Mouse (Mus musculus) Patski (cell line): Measurements from ENCODE around the gene Spag7. TPM values are rescaled to one million over a fixed set of nuclear protein-coding genes. Genes with fewer than 3 reads are reported as not detected.
A peak's percentile ranks its signal among the peaks of the same experiment; 100 is the strongest.

ENCODE experiments used
- ATAC-seq: fragments of 100-300 bp; one replicate; pipeline ENCODE4 v1.8.0; 2021
- CTCF ChIA-PET: fragments of 350-600 bp; sonication (Branson Sonifier 250); formaldehyde crosslinking; loops from one replicate; lab custom pipeline; 2022; ENCODE audit warnings: inconsistent platforms; lab: Charles Lee
- POLR2A ChIA-PET: fragments of 350-600 bp; sonication (Branson Sonifier 250); formaldehyde crosslinking; loops from one replicate; lab custom pipeline; 2022; ENCODE audit warnings: antibody characterized with exemption, inconsistent platforms; lab: Charles Lee
- DNase-seq: peaks from one replicate; pipeline ENCODE4 v3.0.0-alpha.2; 2011; ENCODE audit warnings: low read depth, low spot score
- H3K27me3 ChIP-seq: fragments of 371-371 bp; one replicate; pipeline ENCODE4 v1.5.1; 2021
- CTCF ChIP-seq: fragments of 100-300 bp; IDR thresholded peaks from one replicate; pipeline ENCODE4 v1.5.1; 2021
- in situ Hi-C: fragments of 300-500 bp; cut with MboI; formaldehyde crosslinking; loops from 3 replicates; pipeline ENCODE4 v1.11.1; 2018; ENCODE audit warnings: low pct_unique_long_range_greater_than_20kb, mixed read lengths
- polyA plus RNA-seq: library from polyadenylated mRNA; unstranded; gene quantifications from one replicate; pipeline ENCODE4 v1.2.3, GENCODE M21; 2021

Gene Spag7
- polyA plus RNA-seq, 1 experiment from 2014 or later: 155 TPM

DNA sequence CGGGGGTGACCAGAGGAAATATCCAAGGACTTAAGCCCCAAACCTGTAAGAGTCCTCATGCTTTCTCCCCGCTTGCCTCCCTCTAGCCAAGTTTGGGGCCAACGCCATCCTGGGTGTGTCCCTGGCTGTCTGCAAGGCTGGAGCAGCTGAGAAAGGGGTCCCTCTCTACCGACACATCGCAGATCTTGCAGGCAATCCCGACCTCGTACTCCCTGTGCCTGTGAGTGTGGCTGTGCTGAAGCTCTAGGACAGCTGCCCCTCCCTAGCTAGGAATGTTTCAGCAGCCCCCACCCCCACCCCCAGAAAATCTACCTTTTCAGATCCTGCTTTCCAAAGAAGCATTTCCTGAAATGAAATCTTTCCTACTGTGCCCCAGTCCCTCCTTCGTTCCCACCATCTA, 10.3 kb downstream of the Spag7 start:
- POLR2A ChIA-PET: interaction anchor here (6.4 kb wide), 1 partner anchor 9 kb away, joined by 52 read pairs; the partner anchor contains the start of gene Spag7
- no peak for TF ChIP-seq CTCF
- CTCF ChIA-PET: interaction anchor here (1.5 kb wide), 1 partner anchor 9 kb away, joined by 4 read pairs; no protein-coding TSS in a partner anchor
- ATAC-seq (no peak), DNase-seq (no peak)
- no peaks in the 10 kb centered on the region for H3K27me3 ChIP-seq
- in situ Hi-C loops: no loop called here

DNA sequence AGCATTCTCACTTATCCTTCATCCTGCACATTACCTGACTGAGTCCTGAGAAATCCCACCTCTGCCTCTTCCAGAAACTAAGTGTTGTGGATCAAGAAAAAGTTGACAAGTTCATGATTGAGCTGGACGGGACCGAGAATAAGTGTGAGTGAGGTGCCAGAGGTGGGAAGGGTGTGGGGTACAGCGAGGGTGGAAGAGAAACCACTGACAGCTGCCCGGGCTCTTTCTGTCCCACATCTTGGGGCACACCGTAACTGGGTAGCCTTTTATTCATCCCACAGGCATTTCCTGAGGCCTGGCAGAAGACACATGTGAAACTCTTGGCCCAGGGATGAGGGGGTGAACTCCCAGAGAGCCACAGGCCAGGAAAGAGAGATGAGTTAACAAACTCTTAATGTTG, 10.7 kb downstream of the Spag7 start:
- no peak for TF ChIP-seq CTCF
- ChIA-PET POLR2A (interaction anchor here (6.4 kb wide), 1 partner anchor 9 kb away, joined by 52 read pairs; the partner anchor contains the start of gene Spag7), CTCF (no interaction called here)
- no peaks in the 10 kb centered on the region for H3K27me3 ChIP-seq
- DNase-seq: no peak
- ATAC-seq: no peak
- in situ Hi-C loops: no loop called here

DNA sequence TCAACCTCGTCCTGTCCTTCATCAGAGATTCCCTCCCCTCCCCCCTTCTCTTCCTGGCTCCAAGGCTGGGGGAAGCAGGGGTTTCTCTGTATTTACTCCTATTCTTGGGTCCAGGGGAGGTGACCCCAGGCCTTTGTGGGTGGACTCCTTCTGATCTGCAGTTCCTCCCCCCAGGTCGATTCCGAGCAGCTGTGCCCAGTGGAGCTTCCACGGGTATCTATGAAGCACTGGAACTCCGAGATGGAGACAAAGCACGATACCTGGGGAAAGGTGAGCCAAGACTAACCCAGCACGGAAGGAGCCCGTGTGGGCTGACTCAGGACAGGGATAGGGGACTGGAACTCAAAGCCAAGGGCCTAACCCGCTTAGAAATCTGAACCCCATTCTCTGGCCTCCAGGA, 11.2 kb downstream of the Spag7 start:
- no peak for ATAC-seq
- in situ Hi-C loops: no loop called here
- DNase-seq: no peak
- no peaks in the 10 kb centered on the region for H3K27me3 ChIP-seq
- POLR2A ChIA-PET: interaction anchor here (6.4 kb wide), 1 partner anchor 10 kb away, joined by 52 read pairs; the partner anchor contains the start of gene Spag7
- CTCF ChIA-PET: no interaction called here
- no peak for TF ChIP-seq CTCF

DNA sequence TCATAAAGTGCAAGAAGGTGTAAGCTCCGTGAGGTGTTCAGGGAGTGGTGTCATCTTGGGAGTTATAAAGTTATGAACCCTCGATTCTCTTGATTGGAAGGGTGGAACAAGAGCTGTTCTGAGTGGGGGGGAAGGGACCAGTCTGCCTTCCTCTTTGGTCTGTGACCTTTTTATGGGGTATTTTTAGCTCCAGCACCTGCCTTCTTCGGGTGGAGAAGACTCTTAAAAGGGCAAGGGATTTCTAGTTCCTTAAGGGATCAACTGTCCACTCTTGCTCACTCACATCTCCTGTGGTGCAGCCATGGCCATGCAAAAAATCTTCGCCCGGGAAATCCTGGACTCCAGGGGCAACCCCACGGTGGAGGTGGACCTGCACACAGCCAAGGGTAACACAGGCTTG, 11.6 kb downstream of the Spag7 start:
- H3K27me3 ChIP-seq: no peaks in the 10 kb centered on the region
- in situ Hi-C loops: no loop called here
- ChIA-PET POLR2A (interaction anchor here (6.4 kb wide), 1 partner anchor 10 kb away, joined by 52 read pairs; the partner anchor contains the start of gene Spag7), CTCF (interaction anchor here (2.0 kb wide), 1 partner anchor 8 kb away, joined by 7 read pairs; no protein-coding TSS in a partner anchor)
- TF ChIP-seq CTCF: no peak
- DNase-seq (no peak), ATAC-seq (no peak)

DNA sequence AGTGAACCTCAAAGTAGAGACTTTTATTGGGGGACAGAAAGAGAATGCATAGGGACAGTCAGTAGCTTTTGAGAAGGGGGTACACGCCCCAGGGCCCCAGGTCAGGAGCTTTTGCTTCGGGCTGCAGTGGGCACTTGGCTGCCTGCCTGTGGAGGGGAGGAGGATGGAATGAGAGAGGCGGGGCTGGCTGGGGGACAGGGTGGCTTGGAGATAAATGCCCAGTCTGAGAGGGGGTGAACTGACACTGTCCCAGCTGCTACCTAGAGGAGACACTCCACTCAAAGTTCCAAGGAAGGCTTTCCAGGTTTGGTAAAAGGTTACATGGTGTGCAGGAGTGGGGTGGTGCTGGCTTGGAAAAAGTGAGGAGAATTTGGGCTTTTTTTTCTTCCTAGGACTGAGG, 12.3 kb downstream of the Spag7 start, which contains the start of gene Eno3:
Gene Eno3, plus strand, starts transcription at position 239 of the 400 bp plus-strand sequence.
- in situ Hi-C loops: no loop called here
- POLR2A ChIA-PET: interaction anchor here (6.4 kb wide), 1 partner anchor 11 kb away, joined by 52 read pairs; the partner anchor contains the start of gene Spag7
- CTCF ChIA-PET: interaction anchor here (1.0 to 2.0 kb wide), 2 partner anchors 9 to 11 kb away, joined by 3 to 7 read pairs; no protein-coding TSS in a partner anchor
- TF ChIP-seq CTCF: no peak
- DNase-seq: no peak
- no peaks in the 10 kb centered on the region for H3K27me3 ChIP-seq
- ATAC-seq: no peak

DNA sequence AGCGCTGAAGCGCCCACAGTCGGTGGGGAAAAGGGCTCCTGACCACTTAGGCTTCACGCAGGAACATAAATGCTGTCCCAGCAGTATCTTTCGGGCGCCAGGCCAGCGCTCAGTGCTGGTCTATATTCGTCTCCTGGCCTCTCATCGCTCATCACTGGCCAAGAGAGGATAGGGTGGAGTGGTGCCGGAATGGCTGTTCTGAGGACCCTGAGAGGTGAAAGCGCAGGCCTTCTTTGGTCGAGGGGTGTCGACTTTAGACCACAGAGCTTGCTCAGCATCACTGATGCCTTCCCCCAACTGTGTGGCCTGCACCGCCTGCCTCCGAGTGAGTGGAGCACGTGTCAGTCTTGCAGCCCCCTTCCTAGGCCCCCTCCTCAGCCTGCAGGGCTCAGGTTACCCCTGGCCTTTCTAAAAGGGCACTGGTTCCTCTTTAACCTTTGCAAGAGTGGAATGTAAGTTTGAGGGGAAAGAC, 12.7 kb downstream of the Spag7 start:
- CTCF ChIA-PET: interaction anchor here (1.0 to 2.0 kb wide), 2 partner anchors 9 to 12 kb away, joined by 3 to 7 read pairs; no protein-coding TSS in a partner anchor
- no peak for ATAC-seq
- POLR2A ChIA-PET: interaction anchor here (1.8 to 6.4 kb wide), 2 partner anchors 9 to 11 kb away, joined by 3 to 52 read pairs; partner anchors contain the start of genes Rnf167, Slc25a11 and Spag7
- in situ Hi-C loops: no loop called here
- TF ChIP-seq CTCF: no peak
- H3K27me3 ChIP-seq: no peaks in the 10 kb centered on the region
- DNase-seq: no peak

DNA sequence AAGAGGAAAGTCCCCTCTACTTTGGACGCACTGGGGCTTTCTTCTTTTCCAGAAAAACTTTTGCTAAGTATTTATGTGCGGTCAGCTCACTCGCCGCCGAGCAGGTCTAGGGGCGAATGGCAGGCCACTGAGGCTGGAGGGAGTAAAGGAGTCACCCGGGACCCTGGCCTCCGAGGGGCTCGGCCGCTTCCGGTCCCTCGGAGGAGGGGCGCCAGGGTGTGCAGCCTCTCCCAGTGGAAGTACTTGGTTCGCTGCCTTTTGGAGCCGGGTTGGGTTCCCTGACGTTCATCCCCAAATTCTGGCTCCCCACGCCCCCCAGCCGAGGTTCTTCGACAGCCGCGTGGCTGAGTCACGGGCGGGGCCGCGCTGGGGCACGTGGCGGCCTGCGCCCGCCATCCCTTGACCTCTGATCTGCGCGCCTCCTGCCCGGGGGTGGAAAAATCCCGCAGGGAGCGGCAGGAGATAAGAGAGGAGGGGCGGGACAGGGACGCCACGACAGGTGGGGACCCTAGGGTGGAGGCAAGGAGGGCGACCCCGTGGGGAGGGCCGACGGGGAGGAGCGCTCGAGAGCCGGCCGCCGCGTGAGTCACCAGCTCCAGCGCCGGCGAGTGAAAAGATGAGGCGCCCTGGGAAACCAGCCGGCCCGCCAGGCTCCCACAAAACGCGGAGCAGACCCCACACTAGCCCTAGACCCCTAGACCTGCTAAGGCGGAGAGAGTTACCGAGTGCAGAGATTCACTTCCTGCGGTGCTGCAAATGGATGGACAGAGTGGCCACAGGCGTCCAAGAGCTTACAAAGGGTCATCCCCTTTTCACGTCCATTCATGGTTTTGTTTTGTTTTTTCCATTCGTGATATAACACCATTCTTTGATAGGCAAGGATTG, 13.4 kb downstream of the Spag7 start:
- ATAC-seq (peak; percentile 18), DNase-seq (no peak)
- in situ Hi-C loops: no loop called here
- ChIA-PET CTCF (interaction anchor here (1.0 to 2.0 kb wide), 2 partner anchors 10 to 12 kb away, joined by 3 to 7 read pairs; no protein-coding TSS in a partner anchor), POLR2A (interaction anchor here (0.6 to 6.4 kb wide), 3 partner anchors 9 to 734 kb away, joined by 3 to 52 read pairs (median 5); partner anchors contain the start of genes Eif5a, Rnf167, Slc25a11 and Spag7)
- no peaks in the 10 kb centered on the region for H3K27me3 ChIP-seq
- no peak for TF ChIP-seq CTCF

DNA sequence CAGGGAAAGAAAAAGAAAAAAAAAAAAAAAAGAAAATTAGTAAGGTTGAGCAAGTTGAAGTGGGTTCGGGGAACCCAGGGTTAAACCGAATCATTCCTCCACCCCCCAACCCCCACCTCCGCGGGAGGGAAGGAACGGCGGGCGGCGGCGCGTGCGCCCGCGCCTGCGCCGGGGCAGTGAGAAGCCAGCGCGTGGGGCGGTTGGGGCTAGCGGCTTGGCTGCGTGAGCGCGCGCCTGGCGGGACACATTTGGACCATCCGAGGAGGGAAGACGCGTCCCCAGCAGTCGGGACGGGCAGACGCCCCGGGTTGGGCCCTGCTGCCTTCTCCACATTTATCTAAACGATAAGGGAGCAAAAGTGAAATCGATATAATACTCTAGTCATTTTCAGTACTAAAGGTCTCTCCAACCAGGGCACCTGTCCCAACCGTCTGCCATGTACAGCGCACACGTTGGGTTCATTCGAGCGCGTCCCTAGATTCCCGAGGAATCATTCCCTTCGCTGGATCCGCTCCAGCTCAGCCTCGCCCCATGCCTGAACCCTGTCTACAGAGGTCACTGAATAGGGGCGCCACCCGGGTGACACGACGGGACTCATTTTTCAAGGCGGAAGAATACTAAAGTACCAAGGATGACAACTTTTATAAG, 14.2 kb downstream of the Spag7 start:
- no peak for DNase-seq
- ChIA-PET CTCF (no interaction called here), POLR2A (interaction anchor here (1.8 to 6.4 kb wide), 2 partner anchors 8 to 13 kb away, joined by 3 to 52 read pairs; partner anchors contain the start of genes Rnf167, Slc25a11 and Spag7)
- no peaks in the 10 kb centered on the region for H3K27me3 ChIP-seq
- peak; percentile 24 for ATAC-seq
- in situ Hi-C loops: no loop called here
- TF ChIP-seq CTCF: no peak

DNA sequence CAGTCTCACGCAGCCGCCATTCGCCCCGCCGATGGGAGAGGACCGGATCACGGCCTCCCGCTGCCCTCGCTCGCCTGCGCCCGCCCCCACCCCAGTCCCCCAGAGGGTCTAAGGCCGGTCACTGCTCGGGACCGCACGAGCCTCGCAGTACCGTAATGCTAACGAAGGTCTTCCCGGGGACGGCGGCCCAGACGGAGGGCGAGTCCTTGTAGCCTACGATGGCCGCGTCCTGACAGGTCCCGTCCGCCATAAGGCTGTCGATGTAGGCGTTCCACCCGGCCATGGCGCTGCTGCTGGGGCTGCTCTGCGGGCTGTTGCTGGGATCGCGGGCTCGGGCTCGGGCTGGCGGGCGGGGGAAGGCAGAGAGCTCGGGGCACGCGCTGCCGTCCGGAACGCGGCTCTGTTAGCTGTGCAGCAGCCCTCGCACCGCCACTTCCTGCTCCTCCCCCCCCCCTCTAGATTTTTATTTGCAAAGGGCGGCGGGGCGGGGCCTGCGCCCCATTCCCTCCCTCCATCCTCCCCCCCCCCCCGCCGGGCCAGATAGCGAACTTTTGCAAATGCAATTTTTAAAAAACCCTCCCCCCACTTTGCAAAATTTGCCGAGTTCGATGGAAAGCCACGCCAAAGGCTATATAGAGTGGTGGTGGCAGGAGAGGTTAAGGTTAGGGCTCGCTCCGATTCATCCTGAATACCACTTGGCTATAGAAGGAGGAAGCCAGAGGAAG, 14.9 kb downstream of the Spag7 start, which contains the start of gene Pfn1:
Gene Pfn1, minus strand, starts transcription at position 447 of the 725 bp plus-strand sequence.
- no peak for TF ChIP-seq CTCF
- DNase-seq: no peak
- in situ Hi-C loops: no loop called here

More for the DNA sequence above, 14.9 kb downstream of the Spag7 start, which contains the start of gene Pfn1:
- ChIA-PET POLR2A (interaction anchor here (6.4 kb wide), 1 partner anchor 13 kb away, joined by 52 read pairs; the partner anchor contains the start of gene Spag7), CTCF (no interaction called here)
- peak; percentile 32 for ATAC-seq
- H3K27me3 ChIP-seq: no peaks in the 10 kb centered on the region
